Mouse (Mus musculus) G1E (cell line): ENCODE measurements around the gene Sectm1a.

Experiments
- CTCF ChIP-seq: IDR thresholded peaks from 2 replicates; pipeline ENCODE4 v1.5.1; 2012; ENCODE audit warnings: low read depth, low read length, inconsistent platforms, mixed read lengths
- TAL1 ChIP-seq: conservative IDR thresholded peaks from 2 replicates; pipeline ENCODE4 v1.6.1; 2012; ENCODE audit warnings: low read depth, low read length, inconsistent platforms, mixed read lengths

GRCm38 (mm10) chr11:121058956-121059355, 22.1 kb downstream of the Sectm1a start:
- TF ChIP-seq CTCF (no peak), TAL1 (no peak)
